Mouse (Mus musculus) layer of hippocampus, adult 9-11 months (tissue): ENCODE results near the gene Palmd.

Experiments
- DNase-seq: peaks from one replicate; pipeline ENCODE4 v3.0.0; 2022

The Palmd gene

DNA sequence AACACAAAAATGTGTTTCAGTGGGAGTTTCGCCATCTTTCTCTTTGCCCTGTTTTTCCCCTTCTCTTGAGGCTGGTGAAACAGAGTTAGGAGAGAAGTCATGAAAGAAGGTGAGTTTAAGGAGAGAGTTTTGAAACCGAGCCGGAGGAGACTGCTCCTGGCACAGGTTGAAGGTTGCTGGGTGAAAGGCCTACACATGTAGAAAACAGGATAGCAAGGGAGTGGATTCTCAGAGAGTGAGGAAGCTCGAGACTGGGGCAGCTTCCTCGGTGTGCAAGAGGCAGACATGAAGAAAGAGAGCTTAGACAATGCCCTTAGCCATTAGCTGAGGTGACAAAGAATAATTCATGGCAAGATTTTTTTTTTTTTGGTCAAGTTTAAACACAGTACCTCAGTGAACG, 15.4 kb downstream of the Palmd start:
- no peak for DNase-seq

DNA sequence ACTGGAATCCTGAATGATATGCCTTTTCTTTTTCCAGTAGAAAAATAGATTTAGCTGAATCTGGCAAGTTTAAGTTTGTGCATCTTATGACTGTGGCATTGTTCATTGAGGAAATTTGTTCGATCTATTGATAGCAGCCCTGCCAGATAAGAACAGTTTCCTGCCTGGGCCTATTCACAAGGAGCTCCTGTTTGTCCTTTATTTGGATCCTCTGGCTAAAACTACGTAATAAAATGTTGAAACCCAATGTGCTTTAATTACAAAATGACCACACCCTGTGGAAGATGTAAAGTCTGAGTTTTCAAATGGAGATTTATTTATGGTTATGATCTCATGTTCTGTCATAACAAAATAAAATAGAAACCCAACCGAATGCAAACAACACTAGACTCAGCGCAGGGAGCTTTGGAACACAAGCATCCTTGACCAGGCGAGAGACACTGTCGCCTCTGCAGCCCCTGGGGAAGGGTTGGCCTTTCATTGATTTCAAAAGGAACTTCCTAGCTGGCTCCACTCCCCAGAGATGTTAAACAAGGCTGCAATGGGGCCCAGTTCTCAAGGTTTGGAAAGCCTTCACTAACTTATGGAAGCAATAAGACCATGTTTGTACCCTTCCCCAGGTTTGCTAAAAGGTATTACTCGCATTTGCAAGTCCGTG, 16.4 kb downstream of the Palmd start:
- DNase-seq = no peak

GRCm38 (mm10) chr3:116951489-116951888, 17.3 kb downstream of the Palmd start:
- DNase-seq = no peak

- DNase-seq = no peak
Measured at GRCm38 (mm10) chr3:116950665-116951115, 18.1 kb downstream of the Palmd start.

DNA sequence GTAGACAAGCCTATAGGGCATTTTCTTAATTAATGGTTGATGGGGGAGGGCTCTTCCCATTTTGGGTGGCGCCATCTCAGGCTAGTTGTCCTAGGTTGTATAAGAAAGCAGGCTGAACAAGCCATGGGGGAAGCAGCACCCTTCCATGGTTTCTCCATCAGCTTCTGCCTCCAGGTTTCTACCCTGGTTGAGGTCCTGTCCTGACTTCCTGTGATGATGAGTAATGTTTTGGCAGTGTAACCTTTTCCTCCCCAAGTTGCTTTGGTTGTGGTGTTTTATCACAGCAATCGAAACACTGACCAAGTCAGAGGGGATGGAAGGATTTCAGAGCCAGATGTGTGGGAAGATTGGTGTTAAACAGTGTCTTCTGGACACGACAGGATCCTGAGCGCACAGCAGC, 22.3 kb downstream of the Palmd start:
- no peak for DNase-seq

DNA sequence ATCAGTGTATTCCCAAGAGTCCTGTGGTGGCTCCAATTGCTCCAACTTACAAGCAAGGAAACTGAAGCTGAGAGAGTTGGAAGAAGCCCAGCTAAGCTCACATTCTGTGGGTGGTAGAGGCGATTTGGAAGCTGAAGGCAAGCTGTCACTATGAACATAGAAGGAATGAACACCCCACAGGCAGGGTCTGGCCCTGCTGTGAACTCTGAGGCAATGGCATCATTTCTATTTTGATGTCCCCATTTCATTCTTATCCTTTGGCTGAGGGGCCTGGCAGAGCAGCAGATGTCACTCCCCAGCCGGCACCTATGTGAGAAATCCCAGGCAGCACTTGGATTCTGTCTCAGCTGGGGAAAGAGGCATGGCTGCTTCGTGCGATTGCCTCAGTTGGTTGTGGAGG, 25.4 kb downstream of the Palmd start:
- peak; percentile 38 for DNase-seq

GRCm38 (mm10) chr3:116942751-116943150, 26.0 kb downstream of the Palmd start:
- no peak for DNase-seq

DNA sequence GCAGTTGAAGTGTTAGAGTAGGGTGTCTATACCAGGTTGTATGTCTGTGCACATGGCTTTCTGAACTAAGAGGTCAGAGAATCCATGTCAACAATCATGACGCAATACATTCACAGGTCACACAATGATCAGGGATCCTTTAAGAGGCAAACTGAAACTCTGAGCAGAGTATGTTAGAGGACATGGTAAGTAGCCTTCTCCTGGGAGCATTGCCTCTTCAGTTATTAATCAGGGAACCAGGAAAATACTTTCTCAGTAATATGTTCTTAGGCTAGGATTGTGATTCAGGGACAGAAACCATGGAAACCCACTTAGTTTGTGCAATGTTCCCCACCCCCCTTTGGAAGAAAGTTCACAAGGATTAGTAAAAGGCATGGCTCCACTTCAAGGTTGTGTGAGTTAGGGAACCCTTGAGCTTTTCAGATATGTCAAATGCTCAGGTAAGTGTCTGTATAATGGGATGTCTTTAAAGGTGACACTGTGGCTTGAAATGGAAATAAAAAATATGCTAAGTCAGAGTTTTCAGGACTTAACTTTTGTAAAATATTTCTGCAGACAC, 27.1 kb downstream of the Palmd start:
- no peak for DNase-seq

GRCm38 (mm10) chr3:116940804-116941558, 27.8 kb downstream of the Palmd start:
- DNase-seq = peak; percentile 50

DNA sequence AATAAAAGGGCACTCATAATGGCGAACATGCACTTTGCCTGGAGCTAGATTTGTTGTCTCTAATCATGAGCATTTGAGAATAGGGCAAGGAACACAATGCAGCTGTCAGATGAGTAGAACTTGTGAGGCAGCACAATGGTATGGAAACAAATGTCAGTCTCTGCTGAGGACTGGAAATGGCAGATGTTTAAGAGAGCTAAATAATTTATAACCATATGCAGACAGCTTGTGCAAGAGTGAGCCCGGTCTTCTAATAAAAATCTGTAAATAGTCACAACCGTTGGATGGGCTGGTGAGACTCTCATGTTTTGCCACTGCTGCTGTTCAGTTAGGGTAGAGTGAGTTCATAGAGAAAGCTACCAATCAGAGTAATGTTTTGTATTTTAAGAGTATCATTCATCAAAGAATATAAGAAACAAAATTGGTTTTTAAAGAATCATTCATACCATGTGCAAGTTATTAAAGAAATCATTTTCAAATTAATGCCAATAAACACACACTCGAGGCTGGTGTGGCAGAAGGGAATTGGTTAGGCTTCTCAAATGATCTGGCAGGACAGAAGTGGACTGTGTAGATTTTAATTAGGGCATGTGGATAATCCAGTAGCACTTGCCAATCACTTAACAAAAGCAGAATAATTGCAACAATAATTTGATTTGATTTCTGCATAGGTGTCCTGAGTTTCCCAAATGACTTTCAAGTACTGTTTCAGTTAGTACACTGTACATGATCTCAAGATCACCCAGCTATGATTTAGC, 31.7 kb downstream of the Palmd start:
- no peak for DNase-seq

GRCm38 (mm10) chr3:116933158-116933557, 35.6 kb downstream of the Palmd start:
- no peak for DNase-seq

DNA sequence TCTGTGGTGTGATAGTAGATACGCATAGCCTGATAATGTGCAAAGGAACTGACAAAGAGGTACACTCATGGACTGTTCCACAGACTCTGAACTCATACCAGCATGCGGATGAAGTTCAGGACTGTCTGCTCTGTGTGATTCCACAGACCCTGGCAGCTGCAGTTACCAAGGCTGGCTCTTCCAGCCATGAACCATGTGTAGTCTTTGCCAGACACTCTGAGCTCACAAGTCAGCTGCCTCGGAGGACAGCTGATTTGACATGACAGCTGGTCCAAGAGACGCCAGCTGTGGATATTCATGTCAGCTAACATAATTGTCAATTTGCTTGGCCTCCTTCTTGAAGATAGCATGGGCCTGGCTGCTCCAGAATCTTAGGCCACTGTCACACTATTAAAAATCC, 39.8 kb downstream of the Palmd start:
- no peak for DNase-seq

DNA sequence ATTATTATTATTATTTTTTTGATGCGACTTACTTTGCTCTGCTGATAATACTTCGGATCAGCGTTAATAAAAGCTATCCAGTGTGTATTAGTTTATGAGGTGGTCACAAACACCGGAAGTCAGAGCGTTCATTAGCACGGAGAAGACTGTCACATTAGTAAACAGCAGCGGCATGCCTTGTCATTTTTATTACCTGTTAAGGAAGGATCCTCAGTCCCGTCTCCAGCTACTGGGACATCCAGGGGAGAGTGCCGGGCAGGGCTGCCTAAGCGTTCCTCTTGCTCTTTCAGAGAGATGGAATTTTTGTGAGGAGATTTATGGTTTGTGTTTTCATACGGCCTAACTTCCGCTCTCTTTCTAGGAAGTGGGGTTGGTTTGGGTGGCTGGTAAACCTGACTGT, 45.7 kb downstream of the Palmd start:
- no peak for DNase-seq

DNA sequence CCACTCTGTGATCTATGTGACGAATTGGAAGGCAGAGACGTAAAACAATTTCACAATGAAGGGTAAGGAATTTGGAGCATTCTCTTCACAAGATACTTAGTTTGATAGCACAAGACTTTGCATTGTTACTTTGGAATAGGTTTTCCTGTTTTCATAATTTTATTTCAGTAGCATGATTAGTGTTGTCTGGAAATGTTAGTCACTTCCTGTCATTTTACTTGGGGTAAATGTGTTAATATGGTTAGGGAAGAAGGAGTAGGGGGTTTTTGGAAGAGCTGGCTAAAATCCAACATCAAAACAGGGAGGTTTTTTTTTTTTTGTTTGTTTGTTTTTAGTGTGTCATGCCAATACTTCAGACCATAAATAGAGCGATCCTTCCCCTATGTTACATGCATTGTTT, 47.3 kb downstream of the Palmd start:
- DNase-seq = no peak

- DNase-seq = no peak
Measured at GRCm38 (mm10) chr3:116917016-116917415, 51.8 kb downstream of the Palmd start.

- no peak for DNase-seq
Measured at GRCm38 (mm10) chr3:116914931-116915330, 53.9 kb downstream of the Palmd start.

DNA sequence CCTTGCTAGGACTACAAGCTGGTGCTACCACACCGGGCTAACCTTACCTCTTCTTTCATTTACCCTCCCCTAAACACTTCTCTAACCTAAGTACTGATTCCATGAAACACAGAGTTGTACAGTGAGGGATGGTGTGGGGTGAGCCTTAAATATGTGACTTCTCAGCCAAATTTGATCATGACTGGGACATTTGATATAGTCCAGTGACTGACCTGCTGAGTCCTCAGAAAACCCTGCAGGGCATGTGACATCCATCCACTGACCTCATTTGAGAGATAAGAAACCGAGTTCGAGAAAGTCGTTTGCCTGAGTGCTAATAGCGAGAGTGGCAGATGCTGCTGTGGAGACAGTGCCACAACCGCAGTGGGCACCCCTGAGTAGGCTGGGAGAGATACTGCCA, 54.4 kb downstream of the Palmd start:
- no peak for DNase-seq

GRCm38 (mm10) chr3:116906596-116906995, 62.2 kb downstream of the Palmd start:
- peak; percentile 24 for DNase-seq

GRCm38 (mm10) chr3:116905898-116906297, 62.9 kb downstream of the Palmd start:
- peak; percentile 79 for DNase-seq

DNA sequence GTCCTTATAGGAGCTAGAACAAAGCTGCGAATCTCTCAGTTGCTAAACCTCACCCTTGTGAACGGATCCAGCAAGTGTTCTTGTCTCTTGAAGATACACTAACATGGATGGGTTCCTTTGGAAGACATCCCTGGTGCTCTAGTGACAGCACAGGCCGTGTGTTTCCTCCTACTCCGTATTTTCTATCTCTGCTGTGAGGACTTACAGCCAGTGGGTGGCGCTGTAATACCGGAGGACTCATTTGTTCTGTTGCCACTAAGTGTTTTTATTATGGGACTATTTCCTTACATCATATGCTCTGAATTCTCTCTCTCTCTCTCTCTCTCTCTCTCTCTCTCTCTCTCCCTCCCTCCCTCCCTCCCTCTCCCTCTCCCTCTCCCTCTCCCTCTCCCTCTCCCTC, 64.6 kb downstream of the Palmd start:
- peak; percentile 71 for DNase-seq

GRCm38 (mm10) chr3:116892872-116893271, 75.9 kb downstream of the Palmd start:
- no peak for DNase-seq

DNA sequence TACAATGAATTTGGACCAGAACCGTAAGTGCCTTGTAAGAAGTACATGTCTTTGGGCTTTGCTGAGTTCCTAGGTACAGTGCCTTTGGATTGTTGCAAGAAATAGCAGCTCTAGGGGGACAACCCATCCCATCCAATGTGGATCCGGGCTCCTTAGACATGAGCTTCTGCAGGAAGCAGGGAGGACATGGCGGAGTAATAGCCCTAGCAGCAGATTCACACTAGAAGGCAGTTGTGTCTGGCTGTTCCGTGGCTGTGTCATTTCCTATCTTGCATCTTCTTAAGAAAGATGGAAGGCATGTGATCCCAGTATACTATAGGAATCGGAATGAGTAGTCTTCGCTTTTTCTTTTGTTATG, 76.6 kb downstream of the Palmd start:
- DNase-seq = no peak

DNA sequence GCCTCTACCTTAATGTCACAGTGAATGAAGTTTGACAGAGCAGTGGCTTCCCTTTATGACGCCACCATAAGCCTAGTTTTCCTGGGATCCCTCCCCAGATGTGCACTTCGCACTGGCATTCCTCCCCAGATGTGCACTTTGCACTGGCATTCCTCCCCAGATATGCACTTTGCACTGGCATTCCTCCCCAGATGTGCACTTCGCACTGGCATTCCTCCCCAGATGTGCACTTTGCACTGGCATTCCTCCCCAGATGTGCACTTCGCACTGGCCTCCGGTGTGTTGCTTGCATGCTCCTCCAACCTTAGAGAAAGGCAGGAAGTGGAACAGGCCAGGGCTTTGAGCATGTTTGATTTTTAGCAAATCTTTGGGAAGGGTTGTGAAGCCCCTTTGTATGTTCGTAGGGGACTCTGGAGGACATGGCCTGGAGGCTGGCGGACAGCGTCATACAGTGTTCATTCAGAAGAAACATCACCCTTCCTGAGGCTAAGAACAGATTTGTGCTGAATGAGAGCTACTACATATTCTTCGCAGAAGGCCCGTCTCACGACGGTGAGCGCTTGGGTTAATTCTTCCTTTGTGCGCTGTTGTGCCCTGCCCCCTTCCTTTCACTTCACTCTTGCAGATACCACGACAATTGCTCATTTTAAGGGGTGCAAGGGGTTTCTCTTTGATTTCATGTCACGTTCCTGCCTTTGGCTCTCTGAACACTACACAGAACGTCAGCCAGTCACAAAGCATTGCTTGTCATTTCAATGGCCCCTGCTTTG, 77.2 kb downstream of the Palmd start:
- no peak for DNase-seq
